Mouse (Mus musculus): ENCODE results near the gene Tpgs1. TPM values are rescaled to one million over a fixed set of nuclear protein-coding genes. Genes with fewer than 3 reads are reported as not detected.
"Not testable (repeated sequence)": the region's sequence is repeated elsewhere in the genome, so short reads cannot be mapped to it uniquely, and the experiment has no call there.

Gene Tpgs1
- polyA plus RNA-seq, 1 experiment from 2014 or later: 79.6 TPM

DNA sequence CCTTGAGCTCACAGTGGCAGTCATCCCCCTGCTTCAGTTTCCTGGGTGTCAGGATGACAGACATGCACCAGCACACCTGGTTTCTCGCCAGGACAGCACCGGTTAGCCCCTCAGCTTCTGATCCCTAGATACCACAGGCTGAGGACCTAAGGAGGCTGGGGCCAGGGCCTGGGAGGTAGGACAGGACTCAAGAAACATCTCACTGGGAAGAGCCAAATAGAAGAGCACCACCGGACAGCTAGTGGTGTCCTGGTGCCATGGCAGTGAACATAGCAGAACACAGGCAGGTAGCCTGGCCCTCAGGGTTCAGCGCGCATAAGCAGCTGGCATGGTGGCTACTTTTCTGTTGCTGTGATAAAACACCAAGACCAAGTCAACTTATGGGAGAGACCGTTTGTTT, 29.3 kb downstream of the Tpgs1 start:
- no peak overlapping the region for H3K9ac ChIP-seq
- H3K4me1 ChIP-seq: 0 out of 2 replicates have a peak, but pooled peaks cover 4% of the 10 kb centered on the region
- no peak for ATAC-seq (ENCODE audit: low FRiP score, low read depth)
- no peak overlapping the region for H3K4me2 ChIP-seq (replicated peaks)
- no peaks in the 10 kb centered on the region for H3K27me3 ChIP-seq (replicated peaks)
- WGBS: 94% methylated on average over 6 of the region's 6 CpGs
- no peaks in the 10 kb centered on the region for H3K36me3 ChIP-seq
- no peak overlapping the region for H3K4me3 ChIP-seq
- H3K9me3 ChIP-seq: no peaks in the 10 kb centered on the region
- no peak overlapping the region for H3K27ac ChIP-seq

DNA sequence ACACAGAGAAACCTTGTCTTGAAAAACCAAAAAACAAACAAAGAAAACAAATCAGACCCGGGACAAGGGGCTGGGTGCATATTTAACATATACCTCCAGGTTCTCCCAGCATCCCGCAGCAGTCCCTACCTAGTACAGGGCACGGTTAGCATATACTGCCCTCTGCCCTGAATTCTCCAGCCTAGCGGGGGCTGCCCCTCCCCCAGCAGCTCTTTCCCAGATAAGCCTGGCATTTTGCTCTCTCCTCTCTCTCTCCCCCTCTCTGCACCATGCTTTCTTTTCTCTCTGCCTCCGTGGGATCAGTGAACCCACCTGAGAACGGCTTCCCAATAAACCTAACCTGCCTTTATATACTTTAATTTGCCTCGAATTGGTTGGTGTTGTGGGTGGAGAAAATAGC, 31.5 kb downstream of the Tpgs1 start:
- Histone ChIP-seq H3K9me3 (no peaks in the 10 kb centered on the region), H3K9ac (no peak overlapping the region), H3K27ac (no peak overlapping the region), H3K4me3 (no peak overlapping the region), H3K4me2 (replicated peaks) (no peak overlapping the region), H3K36me3 (no peaks in the 10 kb centered on the region), H3K27me3 (replicated peaks) (no peaks in the 10 kb centered on the region), H3K4me1 (peaks cover 12% of the 10 kb centered on the region)
- 59% methylated on average over 7 of the region's 7 CpGs for whole genome bisulfite sequencing
- no peak for ATAC-seq (ENCODE audit: low FRiP score, low read depth)

GRCm38 (mm10) chr10:79701443-79702129, 32.4 kb downstream of the Tpgs1 start:
- no peak overlapping the region for H3K9ac ChIP-seq
- peaks cover 17% of the 10 kb centered on the region for H3K4me1 ChIP-seq
- no peak for ATAC-seq (ENCODE audit: low FRiP score, low read depth)
- H3K27me3 ChIP-seq (replicated peaks): no peaks in the 10 kb centered on the region
- H3K36me3 ChIP-seq: no peaks in the 10 kb centered on the region
- H3K4me3 ChIP-seq: no peak overlapping the region
- WGBS: 65% methylated on average over 10 of the region's 10 CpGs
- no peak overlapping the region for H3K27ac ChIP-seq
- no peak overlapping the region for H3K4me2 ChIP-seq (replicated peaks)
- H3K9me3 ChIP-seq: no peaks in the 10 kb centered on the region

GRCm38 (mm10) chr10:79702970-79703369, 33.8 kb downstream of the Tpgs1 start:
- not testable (repeated sequence) for H3K36me3 ChIP-seq; ATAC-seq (ENCODE audit: low FRiP score, low read depth); H3K27me3 ChIP-seq (replicated peaks); H3K4me3 ChIP-seq; H3K27ac ChIP-seq; H3K9me3 ChIP-seq; H3K9ac ChIP-seq; H3K4me2 ChIP-seq (replicated peaks)
- H3K4me1 ChIP-seq: peaks cover 27% of the 10 kb centered on the region
- 86% methylated on average over 4 of the region's 4 CpGs for whole genome bisulfite sequencing

GRCm38 (mm10) chr10:79703541-79703940, 34.4 kb downstream of the Tpgs1 start:
- H3K4me1 ChIP-seq: peaks cover 27% of the 10 kb centered on the region
- no peak overlapping the region for H3K9ac ChIP-seq
- peaks cover 1% of the 10 kb centered on the region for H3K36me3 ChIP-seq
- H3K4me2 ChIP-seq (replicated peaks): peak overlapping the region; percentile 95
- peak overlapping the region; percentile 65; the same call in 1 of the 2 replicates for H3K4me3 ChIP-seq
- no peak overlapping the region for H3K27ac ChIP-seq
- H3K27me3 ChIP-seq (replicated peaks): no peaks in the 10 kb centered on the region
- ATAC-seq (ENCODE audit: low FRiP score, low read depth): no peak; the same call in 1 of the 2 replicates
- H3K9me3 ChIP-seq: no peaks in the 10 kb centered on the region
- WGBS: 77% methylated on average over 10 of the region's 10 CpGs

DNA sequence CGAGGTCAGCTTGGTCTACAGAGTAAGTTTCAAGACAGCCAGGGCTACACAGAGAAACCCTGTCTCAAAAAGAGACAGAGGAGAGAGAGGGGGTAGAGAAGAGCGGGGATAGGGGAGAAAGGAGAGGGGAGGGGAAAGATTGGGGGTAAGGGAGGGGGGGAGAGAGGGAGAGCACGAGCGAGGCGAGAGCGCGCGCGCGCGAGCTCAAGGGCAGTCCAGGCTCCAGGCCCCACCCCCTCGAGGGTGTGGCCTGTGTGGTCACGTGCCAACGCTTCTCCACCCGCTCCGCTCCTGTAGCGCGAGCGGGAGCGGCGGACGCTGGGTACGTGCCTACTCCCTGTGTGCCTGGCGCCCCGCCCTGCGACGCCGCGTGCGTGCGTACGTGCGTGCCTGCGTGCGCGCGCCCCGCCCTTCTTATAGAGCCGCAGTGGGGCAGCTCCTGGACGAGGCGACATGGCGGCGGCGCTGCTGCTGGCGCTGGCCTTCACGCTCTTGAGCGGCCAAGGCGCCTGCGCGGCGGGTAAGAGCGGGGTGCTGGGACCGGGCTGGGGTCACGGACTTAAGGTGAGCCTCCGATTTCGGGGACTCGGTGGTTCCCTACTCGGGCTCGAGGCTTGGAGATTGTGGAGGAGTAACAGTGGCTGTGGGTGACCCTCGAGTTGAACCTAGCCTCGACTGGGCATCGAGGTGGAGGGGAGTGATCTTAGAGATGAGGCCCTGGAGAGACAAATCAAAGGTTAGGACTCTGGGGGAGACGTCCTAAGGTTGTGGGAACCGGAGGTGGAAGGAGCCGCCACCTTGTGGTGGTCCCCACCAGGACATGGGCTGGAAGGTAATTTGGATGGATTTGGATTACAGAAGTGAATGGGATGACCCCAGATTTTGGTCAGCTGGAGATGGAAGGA, 35.1 kb downstream of the Tpgs1 start, which contains the start of gene Bsg:
Gene Bsg, plus strand, starts transcription at position 427 of the 905 bp plus-strand sequence.
- peaks cover 31% of the 10 kb centered on the region for H3K4me1 ChIP-seq
- peaks cover 9% of the 10 kb centered on the region for H3K36me3 ChIP-seq

GRCm38 (mm10) chr10:79704970-79705360, 35.8 kb downstream of the Tpgs1 start:
- Histone ChIP-seq H3K4me2 (replicated peaks) (peak overlapping the region; percentile 95), H3K36me3 (peaks cover 16% of the 10 kb centered on the region), H3K4me1 (peaks cover 31% of the 10 kb centered on the region), H3K27ac (no peak overlapping the region), H3K9ac (peak overlapping the region; percentile 80), H3K9me3 (no peaks in the 10 kb centered on the region), H3K27me3 (replicated peaks) (no peaks in the 10 kb centered on the region), H3K4me3 (peak overlapping the region; percentile 65)
- WGBS: 8% methylated on average over 10 of the region's 10 CpGs
- peak; percentile 7 for ATAC-seq (ENCODE audit: low FRiP score, low read depth)

More for the DNA sequence above, 35.1 kb downstream of the Tpgs1 start, which contains the start of gene Bsg:
- H3K9ac ChIP-seq: peak within 1 kb of the TSS; percentile 80
- no peak within 1 kb of the TSS for H3K27ac ChIP-seq
- H3K4me3 ChIP-seq: peak within 1 kb of the TSS; percentile 65
- H3K4me2 ChIP-seq (replicated peaks): peak within 1 kb of the TSS; percentile 95
- WGBS: under 1% methylated on average over 65 of the region's 65 CpGs
- ATAC-seq (ENCODE audit: low FRiP score, low read depth): peak; percentile 95
- no peaks in the 10 kb centered on the region for H3K27me3 ChIP-seq (replicated peaks)
- H3K9me3 ChIP-seq: no peaks in the 10 kb centered on the region

GRCm38 (mm10) chr10:79705951-79706350, 36.8 kb downstream of the Tpgs1 start:
- H3K9me3 ChIP-seq: no peaks in the 10 kb centered on the region
- H3K4me1 ChIP-seq: peaks cover 31% of the 10 kb centered on the region
- ATAC-seq (ENCODE audit: low FRiP score, low read depth): no peak
- no peak overlapping the region for H3K27ac ChIP-seq
- WGBS: 85% methylated on average over 5 of the region's 5 CpGs
- H3K9ac ChIP-seq: peak overlapping the region; percentile 80
- peak overlapping the region; percentile 95 for H3K4me2 ChIP-seq (replicated peaks)
- peaks cover 26% of the 10 kb centered on the region for H3K36me3 ChIP-seq
- H3K27me3 ChIP-seq (replicated peaks): no peaks in the 10 kb centered on the region
- peak overlapping the region; percentile 65 for H3K4me3 ChIP-seq

DNA sequence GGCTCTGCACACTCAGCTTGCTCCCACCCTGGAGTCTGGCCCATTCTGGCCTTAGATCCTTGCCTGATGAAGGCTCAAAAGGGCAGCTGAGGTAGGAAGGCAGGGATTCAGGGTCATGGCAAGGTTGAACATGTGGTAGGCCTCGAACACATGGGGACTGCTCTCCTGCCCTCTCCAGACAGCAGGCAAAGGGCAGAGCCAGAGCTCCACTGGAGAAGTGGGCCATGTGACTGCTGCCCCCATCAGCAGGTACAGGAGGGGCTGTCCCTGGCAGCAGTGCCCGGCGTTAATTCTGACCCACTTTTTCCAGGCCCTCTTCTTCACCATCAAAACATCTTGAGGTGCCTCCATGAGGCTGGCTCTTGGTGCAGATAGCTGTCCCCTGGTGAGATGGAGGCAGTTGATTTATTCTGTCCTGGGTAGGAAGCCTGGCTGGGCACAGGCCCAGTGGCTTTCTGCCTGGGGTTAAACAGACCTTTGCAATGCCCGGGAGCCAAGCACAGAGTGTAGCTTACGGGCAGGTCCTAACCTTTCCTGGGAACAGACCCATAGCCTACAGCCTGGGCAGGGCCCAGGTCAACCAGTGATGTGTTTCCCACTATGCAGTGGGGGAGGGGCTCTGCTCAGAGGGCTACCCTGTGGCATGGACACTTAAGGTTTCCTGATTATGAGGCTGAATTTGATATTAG, 37.4 kb downstream of the Tpgs1 start:
- H3K4me2 ChIP-seq (replicated peaks): peak overlapping the region; percentile 95
- no peaks in the 10 kb centered on the region for H3K9me3 ChIP-seq
- H3K9ac ChIP-seq: peak overlapping the region; percentile 80; the same call in 1 of the 2 replicates
- no peak for ATAC-seq (ENCODE audit: low FRiP score, low read depth)
- H3K36me3 ChIP-seq: peaks cover 32% of the 10 kb centered on the region
- no peak overlapping the region for H3K27ac ChIP-seq
- peak overlapping the region; percentile 65 for H3K4me3 ChIP-seq
- H3K27me3 ChIP-seq (replicated peaks): no peaks in the 10 kb centered on the region
- peaks cover 31% of the 10 kb centered on the region for H3K4me1 ChIP-seq
- 86% methylated on average over 5 of the region's 5 CpGs for WGBS

GRCm38 (mm10) chr10:79707162-79707561, 38.0 kb downstream of the Tpgs1 start:
- H3K27ac ChIP-seq: no peak overlapping the region
- peak overlapping the region; percentile 95 for H3K4me2 ChIP-seq (replicated peaks)
- peaks cover 38% of the 10 kb centered on the region for H3K36me3 ChIP-seq
- WGBS: 84% methylated on average over 1 of the region's 1 CpGs
- H3K9me3 ChIP-seq: no peaks in the 10 kb centered on the region
- no peak overlapping the region for H3K4me3 ChIP-seq
- peaks cover 31% of the 10 kb centered on the region for H3K4me1 ChIP-seq
- H3K27me3 ChIP-seq (replicated peaks): no peaks in the 10 kb centered on the region
- no peak for ATAC-seq (ENCODE audit: low FRiP score, low read depth)
- H3K9ac ChIP-seq: no peak overlapping the region

DNA sequence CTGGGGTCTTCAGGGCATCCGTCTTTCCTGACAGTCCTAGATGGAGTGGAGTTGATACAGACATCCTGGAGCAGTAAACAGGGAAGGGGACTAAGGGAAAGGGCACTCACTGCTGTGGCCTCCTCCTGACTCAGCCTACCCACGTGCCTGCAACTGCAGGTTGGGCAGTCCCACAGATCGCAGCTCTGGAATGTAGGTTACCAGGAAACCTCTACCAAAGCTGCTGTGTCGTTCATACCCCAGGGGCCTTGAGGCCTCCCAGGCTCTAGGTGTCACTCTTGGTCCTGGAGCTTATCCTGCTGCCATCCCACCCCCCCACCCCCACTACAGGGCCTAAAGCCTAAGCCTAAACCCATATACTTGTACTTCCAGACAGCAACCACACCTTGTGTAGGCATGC, 38.6 kb downstream of the Tpgs1 start:
- no peak for ATAC-seq (ENCODE audit: low FRiP score, low read depth)
- H3K9ac ChIP-seq: no peak overlapping the region
- H3K36me3 ChIP-seq: peaks cover 38% of the 10 kb centered on the region
- H3K27ac ChIP-seq: no peak overlapping the region
- H3K4me2 ChIP-seq (replicated peaks): no peak overlapping the region
- H3K4me3 ChIP-seq: no peak overlapping the region
- 72% methylated on average over 4 of the region's 4 CpGs for WGBS
- H3K4me1 ChIP-seq: peaks cover 31% of the 10 kb centered on the region
- no peaks in the 10 kb centered on the region for H3K27me3 ChIP-seq (replicated peaks)
- no peaks in the 10 kb centered on the region for H3K9me3 ChIP-seq

- H3K27ac ChIP-seq: no peak overlapping the region
- H3K36me3 ChIP-seq: peaks cover 38% of the 10 kb centered on the region
- no peak overlapping the region for H3K4me2 ChIP-seq (replicated peaks)
- H3K9ac ChIP-seq: no peak overlapping the region
- WGBS: 91% methylated on average over 21 of the region's 21 CpGs
- no peak for ATAC-seq (ENCODE audit: low FRiP score, low read depth)
- no peaks in the 10 kb centered on the region for H3K9me3 ChIP-seq
- H3K4me1 ChIP-seq: peaks cover 31% of the 10 kb centered on the region
- no peak overlapping the region for H3K4me3 ChIP-seq
- H3K27me3 ChIP-seq (replicated peaks): 0 out of 2 replicates have a peak, but pooled peaks cover under 1% of the 10 kb centered on the region
Measured at GRCm38 (mm10) chr10:79708668-79709067, 39.5 kb downstream of the Tpgs1 start.
